Mouse (Mus musculus): Measurements from ENCODE around the gene Reck. TPM values are rescaled to one million over a fixed set of nuclear protein-coding genes. Genes with fewer than 3 reads are reported as not detected.

Reck gene
- 16.5 and 17.8 TPM in 2 replicates for total RNA-seq (2023)

GRCm38 (mm10) chr4:43875160-43875918 is at the start of gene Reck:
Gene Reck (plus strand): TSS chr4:43875530.

DNA sequence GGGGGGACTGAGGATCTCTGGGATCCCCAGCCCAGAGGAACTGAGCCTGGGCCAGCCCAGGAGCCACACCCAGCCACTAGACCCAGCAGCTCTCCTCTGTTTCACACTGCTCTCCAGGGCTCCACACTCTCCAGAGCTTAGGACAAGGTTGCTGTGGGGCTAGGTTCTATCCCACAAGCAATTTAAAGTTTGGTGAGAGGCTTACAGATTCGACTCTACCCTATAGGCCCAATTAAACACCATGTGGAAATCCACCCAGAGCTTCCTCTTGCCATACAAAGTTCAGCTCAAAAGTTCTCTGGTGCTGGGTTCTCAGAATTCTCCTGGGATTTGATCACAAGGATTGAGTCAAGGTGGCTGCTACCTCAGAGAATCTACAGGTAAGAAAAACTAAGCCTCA is 35.2 kb upstream of the Reck start, which contains the start of gene Olfr157:
Gene Olfr157, minus strand, starts transcription at position 101 of the 400 bp plus-strand sequence.

GRCm38 (mm10) chr4:43851265-43851664 is 24.1 kb upstream of the Reck start, which contains the start of gene Olfr155:
Gene Olfr155 (plus strand): TSS chr4:43851565.

DNA sequence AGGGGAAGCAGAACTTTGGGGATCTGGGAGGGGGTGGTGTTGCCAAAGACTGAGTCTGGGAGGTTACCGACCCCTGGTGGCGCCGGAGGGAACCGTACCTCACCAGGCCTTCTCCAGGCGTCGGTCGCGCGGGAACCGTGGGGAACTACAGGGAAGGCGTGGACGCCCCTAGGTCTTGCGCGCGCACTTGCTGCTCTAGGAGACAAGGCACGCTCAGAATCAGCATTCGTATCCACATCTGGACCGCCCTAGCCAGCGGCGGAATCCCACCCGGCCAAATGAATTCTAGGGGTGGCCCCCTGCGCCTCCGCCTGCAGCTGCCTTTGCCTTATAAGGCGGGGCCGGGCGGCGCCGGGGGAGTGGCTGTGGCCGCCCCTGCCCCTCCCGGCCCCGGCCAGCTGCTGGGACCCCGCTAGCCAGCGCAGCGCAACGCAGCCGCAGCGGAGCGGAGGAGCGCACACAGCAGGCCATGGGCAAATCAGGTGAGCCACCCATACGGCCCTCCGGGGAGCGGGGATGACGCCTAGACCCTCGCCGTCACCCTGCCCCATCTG is 82.0 kb downstream of the Reck start, which contains the start of gene Glipr2:
Gene Glipr2, plus strand, starts transcription at position 110 of the 554 bp plus-strand sequence.

DNA sequence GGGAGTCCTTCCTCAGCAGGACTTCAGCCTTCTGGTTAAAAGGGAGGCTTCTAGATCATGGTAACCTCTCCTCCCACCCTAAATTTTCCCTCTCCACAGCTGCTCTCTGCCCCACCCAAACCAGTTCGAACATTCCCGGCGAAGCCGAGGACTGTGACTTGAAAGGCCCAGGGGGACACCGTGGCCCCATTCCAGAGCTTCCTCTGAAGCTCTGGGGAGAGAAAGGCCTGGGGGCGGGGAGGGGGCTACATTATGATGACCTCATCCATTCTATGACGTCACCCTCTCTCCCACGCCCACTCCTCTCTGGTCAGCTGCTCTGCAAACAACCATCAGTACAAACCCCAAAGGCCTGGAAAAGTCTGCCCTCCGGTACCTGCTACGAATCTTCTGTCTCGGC is 107.9 kb downstream of the Reck start, which contains the start of gene Ccin:
Gene Ccin, plus strand, starts transcription at position 303 of the 400 bp plus-strand sequence.

Other genes starting within 250 kb of the Reck start
- gene Npr2, start 243.6 kb upstream of the Reck start, total RNA-seq (2023): 0.28 and 0.32 TPM in 2 replicates
- gene Spag8, start 221.9 kb upstream of the Reck start, total RNA-seq (2023): not detected in 2 replicates
- 4.9 and 7.9 TPM in 2 replicates for gene Hint2, start 219.1 kb upstream of the Reck start, total RNA-seq (2023)
- 0.28 and 0.93 TPM in 2 replicates for gene Tmem8b, start 206.6 kb upstream of the Reck start, total RNA-seq (2023)
- not detected in 2 replicates for gene Fam221b, start 206.4 kb upstream of the Reck start, total RNA-seq (2023)
- gene Olfr70, start 174.7 kb upstream of the Reck start, total RNA-seq (2023): not detected in 2 replicates
- not detected in 2 replicates for gene Olfr71, start 165.3 kb upstream of the Reck start, total RNA-seq (2023)
- gene Hrct1, start 148.3 kb upstream of the Reck start, total RNA-seq (2023): not detected in 2 replicates
- gene Spaar, start 145.5 kb upstream of the Reck start, total RNA-seq (2023): not detected in 2 replicates
- not detected in 2 replicates for gene Olfr159, start 104.5 kb upstream of the Reck start, total RNA-seq (2023)
- not detected in 2 replicates for gene Olfr156, start 51.6 kb upstream of the Reck start, total RNA-seq (2023)
- gene Olfr157, start 35.3 kb upstream of the Reck start, total RNA-seq (2023): not detected in 2 replicates
- not detected in 2 replicates for gene Olfr155, start 24.0 kb upstream of the Reck start, total RNA-seq (2023)
- 152 and 192 TPM in 2 replicates for gene Glipr2, start 81.9 kb downstream of the Reck start, total RNA-seq (2023)
- 0.69 and 1.3 TPM in 2 replicates for gene Ccin, start 108.0 kb downstream of the Reck start, total RNA-seq (2023)
- 163 and 167 TPM in 2 replicates for gene Clta, start 128.9 kb downstream of the Reck start, total RNA-seq (2023)
- gene Gne, start 208.6 kb downstream of the Reck start, total RNA-seq (2023): 17.8 and 21.8 TPM in 2 replicates

All from neutrophil, adult 65 days (primary cell).